Mouse (Mus musculus): ENCODE measurements at regions not wholly inside any gene's neighbourhood (a gene's known extent, or its start where the extent isn't known, plus 50 kb on each side); places are given as distances from the start of the nearest gene placed in this dataset.

DNA sequence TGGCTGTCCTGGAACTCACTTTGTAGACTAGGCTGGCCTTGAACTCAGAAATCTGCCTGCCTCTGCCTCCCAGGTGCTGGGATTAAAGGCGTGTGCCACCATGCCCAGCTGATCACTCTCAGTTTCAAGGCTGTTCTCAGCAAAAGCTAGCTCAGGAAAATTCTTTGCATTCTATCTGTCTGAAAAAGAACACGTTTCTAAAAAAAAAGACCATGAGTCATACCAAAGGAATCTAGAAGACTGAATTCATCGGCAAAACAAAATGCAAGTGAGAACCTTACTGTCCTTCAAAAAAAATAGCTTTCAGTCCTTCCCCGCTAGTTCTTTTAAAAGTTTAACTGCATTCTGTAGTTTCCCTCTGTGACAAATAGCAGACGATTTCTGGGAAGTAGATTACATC lies 596.3 kb upstream of the Syt1 start:
- DNase-seq (ENCODE audit: extremely low spot score), result no peak

DNA sequence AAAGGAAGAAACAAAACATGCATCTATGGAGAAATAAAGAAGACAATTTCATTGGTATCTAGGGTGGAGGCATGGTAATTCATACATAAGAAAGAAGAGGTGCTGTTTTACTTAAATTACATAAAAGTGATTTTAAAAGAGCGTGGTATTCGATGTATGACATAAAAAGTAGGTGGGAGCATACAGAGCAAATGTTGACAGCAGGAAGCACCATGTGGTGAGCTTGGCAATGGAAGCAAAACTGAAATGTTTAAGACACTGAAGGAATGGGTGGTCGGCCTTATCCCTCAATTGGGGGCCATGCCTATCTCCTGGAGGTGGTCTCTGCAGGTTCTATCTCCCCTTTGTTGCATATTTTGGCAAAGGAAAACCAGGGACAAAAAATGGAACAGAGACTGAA lies 592.5 kb upstream of the Syt1 start:
- DNase-seq (ENCODE audit: extremely low spot score), result no peak

DNA sequence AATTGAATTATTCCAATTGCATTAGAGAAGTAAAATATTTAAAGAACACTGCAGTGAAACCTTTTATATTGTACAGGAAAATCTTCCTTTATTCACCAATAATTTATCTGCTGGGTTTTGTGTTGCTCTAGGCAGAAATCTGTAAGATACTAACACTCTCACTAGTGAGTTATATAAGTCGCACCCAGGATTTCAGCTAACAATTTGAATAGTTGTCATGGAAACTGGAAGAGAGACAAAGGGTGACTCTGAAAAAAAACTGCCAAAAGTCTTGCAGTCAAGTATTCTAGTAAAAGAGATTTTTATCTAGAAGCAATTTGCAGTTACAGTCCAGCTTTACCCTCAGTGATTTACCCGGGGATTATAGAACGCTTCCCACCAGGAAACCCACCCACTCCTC lies 587.8 kb upstream of the Syt1 start:
- DNase-seq (ENCODE audit: extremely low spot score), result no peak

DNA sequence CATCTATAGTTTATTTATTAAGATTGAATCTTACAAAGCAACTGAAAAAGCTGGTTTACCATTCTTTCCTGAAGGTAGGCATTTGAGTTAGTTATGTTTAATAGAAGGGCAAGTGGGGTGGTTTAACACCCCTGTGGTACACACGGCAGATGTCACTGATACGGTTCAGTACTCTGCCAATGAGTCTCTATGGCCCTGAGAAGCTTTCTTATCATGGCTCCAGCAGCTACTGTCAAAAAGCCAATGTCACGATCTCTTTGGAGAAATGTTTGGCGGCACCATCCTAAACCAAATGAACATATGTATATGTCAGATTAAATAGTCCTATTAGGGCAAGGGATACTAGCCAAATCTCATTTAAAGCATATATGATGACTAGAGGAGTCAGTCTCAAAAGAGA lies 562.4 kb upstream of the Syt1 start:
- DNase-seq (ENCODE audit: extremely low spot score), result no peak

DNA sequence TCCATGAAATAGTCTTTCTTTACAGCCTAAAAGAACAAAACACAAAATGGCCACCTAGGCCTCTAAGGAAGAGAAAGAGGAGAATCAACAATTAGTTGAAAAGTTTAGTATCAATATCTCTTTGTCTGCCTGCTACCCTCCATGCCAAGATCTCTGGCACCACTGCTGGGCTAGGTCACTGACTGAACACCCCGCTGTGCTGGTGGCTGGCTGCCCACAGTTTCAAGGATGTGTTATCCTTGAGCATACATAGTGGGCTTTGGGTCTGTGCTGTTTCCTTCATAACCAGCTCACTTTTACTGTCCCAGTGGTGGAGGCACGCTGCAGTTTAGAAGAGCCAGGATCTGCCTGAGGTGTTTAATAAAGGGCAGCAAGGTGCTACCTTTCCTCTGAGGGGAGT lies 559.0 kb upstream of the Syt1 start:
- DNase-seq (ENCODE audit: extremely low spot score), result no peak

DNA sequence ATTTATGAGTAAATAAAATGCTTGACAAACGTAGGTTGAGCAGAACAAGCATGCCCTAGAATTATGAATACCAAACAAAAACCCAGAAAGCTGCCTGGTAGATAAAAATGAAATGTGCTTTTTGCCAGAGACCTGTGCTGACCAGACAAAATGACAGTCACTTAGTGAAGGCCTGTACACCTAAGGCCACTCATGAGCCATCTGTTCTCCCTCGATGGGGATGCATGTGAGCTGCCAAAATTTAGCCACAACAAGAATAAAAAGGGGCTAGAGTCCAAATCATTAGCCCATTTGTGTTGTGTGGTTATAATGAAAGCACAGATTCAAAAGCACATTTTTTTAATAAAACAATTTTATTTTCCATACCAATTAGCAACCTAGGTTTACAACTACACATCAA lies 555.9 kb upstream of the Syt1 start:
- DNase-seq (ENCODE audit: extremely low spot score), result no peak

DNA sequence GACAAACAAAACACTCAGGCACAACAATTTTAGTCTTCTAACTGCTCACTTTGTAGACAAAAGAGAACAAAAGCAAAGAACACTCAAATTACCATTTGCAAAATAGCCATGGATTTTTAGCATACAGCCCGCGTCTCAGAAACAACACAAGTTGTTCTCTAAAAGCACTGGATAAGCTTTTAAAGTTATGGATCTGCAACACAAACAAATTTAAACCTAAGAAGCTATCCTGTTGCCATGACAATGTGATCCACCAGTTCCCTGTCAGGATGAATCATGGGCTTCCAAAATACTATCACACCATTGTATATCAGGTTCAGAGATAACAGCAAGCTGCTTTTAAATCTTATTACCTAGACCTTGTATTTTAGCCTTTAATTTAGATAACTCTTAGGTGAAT lies 550.9 kb upstream of the Syt1 start:
- DNase-seq (ENCODE audit: extremely low spot score), result no peak

DNA sequence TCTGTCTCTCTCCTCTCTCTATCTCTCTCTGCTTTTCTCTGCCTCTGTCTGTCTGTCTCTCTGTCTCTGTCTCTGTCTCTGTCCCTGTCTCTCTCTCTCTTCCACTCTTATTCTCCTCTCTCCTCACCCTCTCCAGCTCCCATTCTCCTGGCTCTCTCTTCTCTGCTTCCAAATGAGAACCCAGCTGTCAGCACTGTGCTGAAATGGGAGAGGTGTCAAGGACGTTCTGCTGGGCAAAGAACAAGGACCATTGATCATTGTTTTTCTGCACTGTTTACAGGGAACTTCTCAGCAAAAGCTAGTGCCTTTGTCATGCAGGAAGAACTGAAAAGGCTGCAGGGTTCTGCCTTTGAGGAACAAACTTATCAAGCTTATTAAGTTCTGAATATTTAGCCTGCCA lies 550.3 kb upstream of the Syt1 start:
- DNase-seq (ENCODE audit: extremely low spot score), result no peak

DNA sequence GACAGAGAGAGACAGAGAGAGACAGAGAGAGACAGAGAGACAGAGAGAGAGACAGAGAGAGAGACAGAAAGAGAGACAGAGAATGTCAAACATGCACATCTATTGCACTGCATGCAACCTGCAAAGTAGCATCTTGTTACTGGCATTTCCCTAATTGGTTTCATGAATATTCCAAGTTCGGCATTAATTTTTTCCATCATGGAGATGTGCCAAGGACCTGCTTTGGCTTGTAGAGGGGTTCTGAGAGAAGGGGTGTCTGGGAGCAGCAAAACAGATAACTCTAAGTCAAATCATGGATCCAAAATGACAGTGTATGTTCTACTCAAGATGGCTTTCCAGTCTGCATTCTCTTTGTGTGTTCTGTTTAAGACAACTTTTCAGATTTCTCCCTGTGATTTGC lies 532.5 kb upstream of the Syt1 start:
- DNase-seq (ENCODE audit: extremely low spot score), result no peak

DNA sequence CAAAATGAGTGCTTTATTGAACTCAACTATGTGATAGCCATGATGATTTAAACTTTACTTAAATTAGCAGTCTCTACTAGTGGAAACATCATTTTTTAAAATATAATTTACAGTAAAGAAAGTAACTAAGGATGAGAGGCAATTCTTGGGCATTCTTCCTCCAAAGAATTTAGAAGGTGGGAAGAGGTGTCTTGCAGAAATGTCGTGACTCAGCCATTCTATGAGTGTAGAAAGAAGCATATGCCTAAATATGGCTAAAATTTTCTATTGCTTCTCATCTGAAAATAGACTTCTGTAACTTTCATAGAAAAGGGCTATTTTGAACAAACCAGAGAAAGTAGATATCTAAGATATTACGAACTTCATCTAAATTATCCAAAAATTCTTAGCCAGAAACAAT lies 529.4 kb upstream of the Syt1 start:
- DNase-seq (ENCODE audit: extremely low spot score), result no peak

DNA sequence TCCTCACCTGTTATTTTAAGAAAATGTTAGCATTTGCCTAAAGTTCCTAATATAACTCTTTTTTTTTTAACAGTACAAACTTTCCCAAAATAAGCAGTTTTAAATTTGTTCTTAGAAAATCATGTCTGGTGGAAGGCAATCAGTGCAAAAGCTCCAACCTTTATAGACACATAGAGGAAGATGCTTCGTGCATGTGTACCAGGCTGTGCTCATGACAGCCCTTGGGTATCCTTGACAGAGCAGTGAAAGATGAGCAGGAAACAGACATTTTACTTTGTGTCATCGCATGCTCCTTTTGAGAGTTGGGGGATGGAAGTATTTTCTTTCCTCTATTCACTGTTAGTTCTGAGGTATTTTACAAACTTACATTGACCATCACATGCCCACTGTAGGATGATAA lies 517.3 kb upstream of the Syt1 start:
- no peak for DNase-seq (ENCODE audit: extremely low spot score)

DNA sequence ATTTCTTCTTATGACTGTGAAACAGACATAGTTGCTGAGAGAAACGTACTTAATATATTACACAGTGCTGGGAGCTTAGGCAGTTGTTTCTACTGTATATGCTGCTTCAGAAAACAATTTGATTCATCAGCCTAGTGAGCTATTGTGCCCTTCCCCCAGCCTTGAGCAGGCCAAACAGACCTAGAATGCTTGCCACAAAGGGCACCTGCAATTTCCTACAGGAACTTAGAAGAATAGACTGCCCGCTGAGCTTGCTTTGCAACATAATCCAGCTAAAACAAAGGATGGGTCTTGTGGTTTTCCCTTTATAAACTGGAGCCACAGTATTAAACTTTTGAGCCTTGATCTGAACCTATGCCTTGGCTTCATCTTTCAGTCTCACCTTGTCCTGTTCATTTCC lies 510.9 kb upstream of the Syt1 start:
- no peak for DNase-seq (ENCODE audit: extremely low spot score)

DNA sequence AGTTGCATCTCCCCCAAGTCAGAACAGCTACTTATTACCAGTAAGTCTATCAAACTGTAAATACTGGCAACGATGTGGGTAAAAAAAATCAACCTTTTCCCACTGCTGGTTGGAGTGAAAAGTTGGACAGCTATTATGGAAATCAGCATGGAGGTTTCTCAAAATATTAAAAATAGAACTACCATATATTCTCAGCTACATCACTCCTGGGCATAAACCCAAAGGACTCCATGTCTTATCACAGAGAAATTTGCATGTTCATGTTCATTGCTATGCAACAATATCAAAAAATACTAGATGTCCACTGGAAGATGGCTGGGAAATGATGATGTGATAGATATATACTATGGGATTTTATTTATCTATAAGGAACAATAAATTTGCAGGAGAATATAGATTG lies 506.9 kb upstream of the Syt1 start:
- no peak for DNase-seq (ENCODE audit: extremely low spot score)

DNA sequence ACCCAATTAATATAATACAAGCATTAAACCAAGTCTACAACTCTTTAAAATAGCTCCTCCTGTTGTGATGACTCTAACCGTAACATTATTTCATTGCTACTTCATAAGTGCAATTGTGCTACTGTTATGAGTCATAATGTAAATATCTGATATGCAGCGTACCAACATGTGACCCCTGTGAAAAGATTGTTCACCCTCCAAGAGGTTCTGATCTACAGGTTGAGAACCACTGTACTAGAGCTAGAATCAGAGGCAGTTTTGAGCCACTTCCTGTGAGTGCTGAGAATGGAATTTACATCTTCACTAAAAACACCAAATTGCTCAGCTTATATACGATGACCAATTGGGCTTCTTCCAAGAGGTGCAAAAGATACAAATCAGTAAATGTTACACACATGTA lies 504.4 kb upstream of the Syt1 start:
- no peak for DNase-seq (ENCODE audit: extremely low spot score)

DNA sequence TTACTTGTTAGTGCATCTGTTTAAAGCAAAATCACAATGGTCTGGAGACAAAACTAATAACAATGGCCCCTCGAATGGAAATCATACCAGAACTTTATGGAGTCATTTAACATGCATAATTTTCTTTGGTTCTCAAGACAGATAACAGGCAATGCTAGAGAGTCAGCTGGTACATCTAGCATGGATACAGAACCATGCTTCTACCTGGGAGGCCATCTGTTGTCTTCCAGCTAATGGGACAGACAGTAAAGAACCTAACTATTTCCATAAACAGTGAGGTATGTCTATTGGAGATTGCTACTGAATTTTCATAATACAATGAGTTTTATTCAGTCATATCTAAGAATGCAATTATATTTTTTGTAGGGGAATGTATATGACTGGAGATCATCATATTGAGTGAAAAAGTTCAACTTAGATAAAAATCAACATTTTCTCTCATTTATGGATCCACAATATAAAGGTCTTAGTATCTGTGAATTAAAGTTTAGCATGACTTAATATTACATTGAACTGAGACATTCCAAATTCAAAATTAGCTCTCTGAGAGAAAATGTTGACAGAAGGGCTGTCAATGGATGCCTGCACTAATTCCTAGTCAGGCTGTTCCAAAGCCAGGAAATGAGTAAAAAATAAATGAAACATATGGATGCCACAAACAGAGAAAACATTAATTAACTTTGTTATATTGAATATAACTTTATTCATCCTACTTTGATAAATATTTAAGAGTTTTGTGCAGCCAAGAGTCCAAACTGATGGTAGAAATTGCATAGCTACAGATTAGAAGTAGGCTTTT lies 500.3 kb upstream of the Syt1 start:
- DNase-seq (ENCODE audit: extremely low spot score), result no peak

DNA sequence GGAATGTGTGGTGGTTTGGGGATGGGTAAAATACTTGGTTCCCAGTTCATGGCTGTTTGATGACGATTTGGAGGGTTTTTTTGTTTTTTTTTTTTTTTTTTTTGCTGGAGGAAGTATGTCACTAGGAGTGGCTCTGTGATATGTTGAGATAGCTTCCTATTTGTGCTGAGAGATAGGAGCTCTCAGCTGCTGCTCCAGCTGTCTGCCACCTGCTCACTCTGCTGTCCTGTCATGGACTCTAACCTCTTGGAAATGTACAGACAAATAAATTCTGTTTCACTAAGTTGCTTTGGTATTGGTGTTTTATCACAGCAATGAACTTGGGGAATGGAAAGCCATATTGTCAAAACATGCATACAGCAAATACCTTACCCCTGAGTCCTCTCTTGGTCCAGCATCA lies 497.8 kb upstream of the Syt1 start:
- no peak for DNase-seq (ENCODE audit: extremely low spot score)

DNA sequence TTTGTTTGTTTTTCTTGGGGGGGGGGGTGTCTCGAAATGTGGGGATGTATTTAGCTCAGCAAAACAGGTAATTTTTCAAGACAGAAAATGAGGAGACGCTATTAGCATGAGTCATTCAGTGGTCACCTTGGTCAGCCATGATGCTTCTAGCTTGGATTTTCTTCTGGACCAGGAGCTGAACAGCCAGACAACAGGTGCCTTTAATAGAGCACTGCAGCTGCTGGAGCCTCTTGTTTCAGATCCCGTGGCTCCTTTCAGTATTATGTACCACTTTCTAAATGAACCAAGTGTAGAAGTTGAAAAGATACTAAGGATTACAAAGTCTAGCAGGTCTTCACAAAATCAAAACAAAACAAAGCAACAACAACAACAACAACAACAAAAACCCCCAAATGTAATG lies 496.4 kb upstream of the Syt1 start:
- DNase-seq (ENCODE audit: extremely low spot score), result no peak

DNA sequence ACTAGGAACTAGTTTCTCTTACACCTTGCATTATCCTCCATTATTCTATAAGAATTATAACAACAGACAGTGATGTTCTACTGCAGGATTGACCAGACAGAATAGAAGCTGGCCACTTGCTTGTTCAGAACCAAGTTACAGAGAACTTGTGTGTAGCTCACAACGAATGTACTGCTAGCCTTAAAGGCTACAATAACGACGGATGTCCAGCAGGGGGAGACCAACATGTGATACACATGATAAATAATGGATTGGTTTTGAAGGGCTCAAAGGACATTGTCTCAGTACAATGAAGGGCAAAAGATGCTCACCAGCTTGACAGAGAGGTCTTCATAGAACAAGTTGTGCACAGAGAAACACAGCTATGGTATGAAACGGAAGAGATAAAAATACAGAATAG lies 493.9 kb upstream of the Syt1 start:
- no peak for DNase-seq (ENCODE audit: extremely low spot score)

DNA sequence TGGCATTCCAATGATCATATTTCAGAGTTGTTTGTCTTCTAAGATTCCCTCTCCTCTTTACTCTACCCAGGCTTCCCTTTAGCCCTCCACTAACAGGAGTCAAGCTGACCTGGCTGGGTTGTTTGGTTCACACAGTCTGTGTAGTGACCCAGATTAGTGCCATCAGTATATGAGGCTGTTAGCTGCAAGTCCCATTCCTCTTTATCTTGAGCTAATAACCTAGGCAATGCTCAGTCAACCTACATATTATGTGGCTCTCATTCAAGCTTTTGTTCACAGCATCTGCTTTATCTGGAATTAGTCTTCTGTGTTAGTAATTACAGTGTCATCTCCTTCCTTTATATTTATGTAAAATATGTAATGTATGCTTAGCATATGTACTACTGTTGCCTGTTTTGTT lies 490.1 kb upstream of the Syt1 start:
- no peak for DNase-seq (ENCODE audit: extremely low spot score)

DNA sequence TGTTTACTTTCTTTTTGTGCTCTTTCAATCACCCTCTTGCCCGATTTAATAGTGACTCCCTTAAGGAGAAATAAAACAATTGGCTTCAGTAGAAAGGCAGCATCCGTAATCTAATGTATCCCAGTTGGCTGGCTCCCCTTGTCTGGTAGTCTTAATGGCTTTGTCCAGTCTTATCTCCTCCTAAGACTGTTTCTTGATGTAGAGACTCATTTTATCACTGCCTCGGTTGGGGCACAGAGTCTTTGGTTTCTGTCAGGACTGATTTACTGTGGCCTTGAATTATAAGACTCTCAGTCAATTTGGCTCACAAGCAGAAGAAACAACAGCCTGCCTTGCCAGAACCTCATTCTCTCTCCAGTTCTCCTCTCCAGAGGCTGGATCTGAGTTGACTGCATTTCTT lies 487.5 kb upstream of the Syt1 start:
- DNase-seq (ENCODE audit: extremely low spot score), result no peak

DNA sequence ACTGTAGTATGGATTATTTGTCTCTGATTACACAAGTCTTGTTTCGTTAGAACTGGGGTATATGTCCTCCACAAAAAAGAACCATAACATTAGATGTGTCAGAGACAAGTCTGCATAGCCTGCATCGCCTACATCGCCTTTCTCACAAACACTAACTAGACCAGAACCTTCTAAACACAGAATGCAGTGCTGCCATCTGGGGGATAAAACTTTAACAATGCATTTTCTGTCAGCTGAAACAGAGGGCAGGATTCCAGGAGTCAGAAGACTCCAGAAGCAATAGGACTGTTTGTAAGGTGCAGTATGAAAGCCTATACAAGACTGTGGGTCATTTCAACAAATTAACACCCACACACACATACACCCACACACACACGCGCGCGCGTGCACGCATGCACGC lies 485.4 kb upstream of the Syt1 start:
- DNase-seq (ENCODE audit: extremely low spot score), result peak; percentile 19

DNA sequence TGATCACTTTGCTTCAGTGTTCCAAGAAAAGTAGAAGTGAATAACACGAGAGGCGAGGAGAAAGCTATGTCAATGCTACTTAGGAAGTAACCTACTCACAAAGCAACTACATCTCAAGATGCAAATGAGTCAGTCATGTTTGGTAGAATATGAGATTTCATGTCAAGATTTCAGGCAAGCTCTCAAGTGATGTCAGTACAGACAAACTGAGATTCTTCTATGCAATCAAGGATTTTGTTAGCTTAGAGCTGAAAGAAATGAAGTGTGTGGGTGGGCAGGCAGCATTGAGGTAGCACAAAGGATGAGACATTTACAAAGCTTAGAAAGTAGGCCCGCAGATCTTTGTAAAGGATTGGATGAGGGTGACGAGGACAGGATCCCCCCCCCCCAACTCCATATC lies 480.0 kb upstream of the Syt1 start:
- DNase-seq (ENCODE audit: extremely low spot score), result no peak

DNA sequence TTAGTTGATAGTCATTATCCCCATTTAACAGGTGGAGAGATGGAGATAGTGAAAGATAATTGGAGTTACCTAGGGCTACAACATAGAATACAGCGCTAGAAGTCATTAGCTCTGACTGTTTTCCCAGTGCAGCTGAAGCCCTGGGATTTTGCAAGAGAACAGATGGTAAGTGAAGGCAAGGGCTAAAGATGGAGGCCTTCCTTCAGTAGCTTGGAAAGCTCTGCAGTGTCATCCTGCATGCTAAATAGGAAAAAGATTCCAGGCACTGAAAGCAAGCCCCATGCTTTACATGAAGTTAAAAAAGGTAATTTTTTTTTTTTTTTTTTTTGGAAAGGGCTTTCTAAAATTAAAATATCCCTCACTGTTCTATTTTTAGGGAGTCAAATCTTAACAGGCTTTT lies 477.2 kb upstream of the Syt1 start:
- no peak for DNase-seq (ENCODE audit: extremely low spot score)

DNA sequence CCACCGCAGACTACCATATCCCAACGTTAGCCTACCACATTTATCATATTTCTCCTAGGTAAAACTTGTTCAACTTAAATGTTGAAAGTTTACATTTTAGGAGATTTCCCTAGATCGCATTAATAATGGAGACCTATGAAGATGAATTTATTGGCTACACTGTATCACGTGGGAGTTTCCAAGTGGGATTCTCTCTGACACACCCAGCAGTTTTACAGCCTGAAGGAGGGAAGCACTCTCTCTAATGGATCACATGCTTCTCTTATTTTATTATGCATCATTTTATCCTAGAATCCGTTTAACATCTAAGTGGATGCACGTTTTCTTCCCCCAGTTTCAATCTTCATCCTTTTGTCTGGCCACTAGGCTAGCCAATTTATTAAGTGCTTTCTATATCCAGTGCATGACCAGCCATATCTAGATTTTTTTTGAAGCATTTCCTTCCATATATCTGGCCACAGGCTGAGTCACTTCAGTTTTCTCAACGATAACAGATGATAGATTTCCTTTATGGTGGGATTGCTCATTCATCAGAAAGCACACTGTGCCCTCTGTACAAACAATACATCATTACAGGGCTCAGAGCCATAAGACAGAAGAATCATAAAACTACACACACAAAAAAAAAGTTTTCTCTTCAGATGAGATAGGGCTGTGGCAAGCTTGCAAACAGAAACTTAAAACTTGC lies 476.3 kb upstream of the Syt1 start:
- no peak for DNase-seq (ENCODE audit: extremely low spot score)

Data from embryo, embryonic 9.5 days (tissue).